Mouse (Mus musculus): ENCODE measurements around the gene Sash3. TPM values are rescaled to one million over a fixed set of nuclear protein-coding genes. Genes with fewer than 3 reads are reported as not detected.

Sash3 gene
- total RNA-seq, 1 experiment: 0.54 TPM

DNA sequence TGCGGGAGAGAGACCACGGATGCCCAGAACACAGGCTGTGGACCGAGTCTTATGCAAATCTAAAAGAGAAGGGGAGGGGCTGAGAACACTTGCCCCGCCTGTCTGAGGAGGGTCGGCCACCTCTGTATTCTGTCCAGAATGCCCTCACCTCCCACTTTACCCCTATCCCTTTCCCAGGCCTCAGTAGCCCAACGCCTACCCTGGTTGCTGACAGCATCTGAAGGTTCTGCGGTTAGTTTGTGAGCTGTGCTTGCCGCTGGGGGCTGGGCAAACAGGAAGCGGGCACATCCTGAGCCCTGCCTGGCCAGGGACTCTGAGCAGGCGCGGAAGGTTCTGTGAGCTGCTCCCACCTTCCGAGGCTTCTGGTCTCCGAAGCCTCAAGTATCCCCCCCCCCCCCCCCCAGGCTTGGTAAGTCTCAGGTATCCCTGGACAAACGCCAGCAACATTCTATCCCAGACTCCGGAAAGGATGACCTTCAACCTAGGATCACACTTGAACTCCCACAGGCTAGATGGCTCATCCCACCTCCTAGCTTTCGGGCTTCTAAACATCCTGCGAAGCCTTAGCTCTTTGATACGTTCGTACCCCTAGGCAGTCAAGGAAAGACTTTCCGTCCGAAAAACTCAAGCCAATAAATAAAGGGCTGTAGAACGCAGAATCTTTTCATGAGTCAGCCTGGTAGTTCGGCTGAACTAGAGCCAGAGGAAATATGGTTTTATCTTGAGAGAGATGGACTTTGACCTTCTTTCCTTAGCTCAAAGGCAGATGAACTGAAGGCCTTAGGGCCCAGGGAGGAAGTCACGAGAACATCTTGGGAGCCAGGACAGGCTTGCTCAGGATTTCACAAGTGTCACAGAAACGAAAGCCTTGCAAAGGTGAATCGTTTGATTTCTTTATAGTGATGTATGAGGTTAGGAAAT is 2.6 kb upstream of the Sash3 start:
- Histone ChIP-seq H3K27ac (ENCODE audit: insufficient read depth, low read depth, low read length, poor library complexity, severe bottlenecking) (no peak overlapping the region), H3K9me3 (ENCODE audit: control insufficient read depth, insufficient read depth, low read depth, low read length) (no peaks in the 10 kb centered on the region), H3K4me3 (ENCODE audit: insufficient read depth in 1 of 2, low read depth in 1 of 2, low read length in 2 of 2, poor library complexity in 1 of 2, severe bottlenecking in 1 of 2) (no peak overlapping the region), H3K36me3 (ENCODE audit: control insufficient read depth, insufficient read depth, low read length, poor library complexity, severe bottlenecking) (no peaks in the 10 kb centered on the region), H3K9ac (ENCODE audit: insufficient read depth, low read depth, low read length, poor library complexity, severe bottlenecking) (no peak overlapping the region), H3K4me1 (ENCODE audit: control insufficient read depth in 2 of 2, insufficient read depth in 2 of 2, low read length in 2 of 2, poor library complexity in 1 of 2) (peaks cover 1 to 6% of the 10 kb centered on the region in 2 experiments; a peak in 2 of 4 replicates)
- DNase-seq (ENCODE audit: low read depth, low spot score): no peak
- in situ Hi-C loops (cut with MboI; ENCODE audit: low sequenced_read_pairs in 2 of 2, unreplicated experiment in 2 of 2): no loop called here
- TF ChIP-seq HCFC1 (IDR thresholded peaks at IDR 0.05; ENCODE audit: borderline replicate concordance, insufficient read depth, low read length) (no peak), ZC3H11A (IDR thresholded peaks at IDR 0.05; ENCODE audit: borderline replicate concordance, low read depth, low read length) (no peak), ZNF384 (IDR thresholded peaks at IDR 0.05; ENCODE audit: low read depth, low read length) (no peak), CHD2 (IDR thresholded peaks at IDR 0.05; ENCODE audit: low read depth, low read length) (no peak), MAFK (IDR thresholded peaks at IDR 0.05; ENCODE audit: insufficient read depth, low read depth, low read length) (no peak)

DNA sequence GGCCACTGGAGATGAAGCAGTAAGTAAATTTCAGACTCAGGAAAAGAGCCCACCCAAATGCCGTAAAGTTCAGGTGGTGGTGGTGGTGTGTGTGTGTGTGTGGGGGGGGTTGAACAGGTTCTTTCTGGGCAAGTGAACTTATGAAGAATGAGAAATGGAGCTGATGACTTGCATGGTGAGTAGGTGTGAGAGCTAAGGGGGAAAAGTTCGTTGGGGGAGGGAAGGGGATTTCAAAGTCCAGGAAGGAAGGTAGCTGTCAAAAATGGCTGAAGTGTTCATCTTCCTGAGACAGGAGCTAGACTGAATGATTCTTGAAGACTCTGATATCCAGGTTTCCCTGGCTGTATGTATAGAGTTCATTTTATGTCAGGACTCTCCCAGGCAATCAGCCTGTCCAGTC is 990 bp downstream of the Sash3 start:
- no peak for TF ChIP-seq CHD2 (IDR thresholded peaks at IDR 0.05; ENCODE audit: low read depth, low read length)
- no peak for TF ChIP-seq ZNF384 (IDR thresholded peaks at IDR 0.05; ENCODE audit: low read depth, low read length)
- no peak for TF ChIP-seq HCFC1 (IDR thresholded peaks at IDR 0.05; ENCODE audit: borderline replicate concordance, insufficient read depth, low read length)
- no peak for TF ChIP-seq ZC3H11A (IDR thresholded peaks at IDR 0.05; ENCODE audit: borderline replicate concordance, low read depth, low read length)
- no peak for TF ChIP-seq MAFK (IDR thresholded peaks at IDR 0.05; ENCODE audit: insufficient read depth, low read depth, low read length)
- Histone ChIP-seq H3K4me3 (ENCODE audit: insufficient read depth in 1 of 2, low read depth in 1 of 2, low read length in 2 of 2, poor library complexity in 1 of 2, severe bottlenecking in 1 of 2) (no peak overlapping the region), H3K9ac (ENCODE audit: insufficient read depth, low read depth, low read length, poor library complexity, severe bottlenecking) (no peak overlapping the region), H3K36me3 (ENCODE audit: control insufficient read depth, insufficient read depth, low read length, poor library complexity, severe bottlenecking) (no peaks in the 10 kb centered on the region), H3K9me3 (ENCODE audit: control insufficient read depth, insufficient read depth, low read depth, low read length) (no peaks in the 10 kb centered on the region), H3K4me1 (ENCODE audit: control insufficient read depth in 2 of 2, insufficient read depth in 2 of 2, low read length in 2 of 2, poor library complexity in 1 of 2) (peaks cover 0 to under 1% of the 10 kb centered on the region in 2 experiments; a peak in 1 of 4 replicates), H3K27ac (ENCODE audit: insufficient read depth, low read depth, low read length, poor library complexity, severe bottlenecking) (no peak overlapping the region)
- no peak for DNase-seq (ENCODE audit: low read depth, low spot score)
- in situ Hi-C loops (cut with MboI; ENCODE audit: low sequenced_read_pairs in 2 of 2, unreplicated experiment in 2 of 2): no loop called here

DNA sequence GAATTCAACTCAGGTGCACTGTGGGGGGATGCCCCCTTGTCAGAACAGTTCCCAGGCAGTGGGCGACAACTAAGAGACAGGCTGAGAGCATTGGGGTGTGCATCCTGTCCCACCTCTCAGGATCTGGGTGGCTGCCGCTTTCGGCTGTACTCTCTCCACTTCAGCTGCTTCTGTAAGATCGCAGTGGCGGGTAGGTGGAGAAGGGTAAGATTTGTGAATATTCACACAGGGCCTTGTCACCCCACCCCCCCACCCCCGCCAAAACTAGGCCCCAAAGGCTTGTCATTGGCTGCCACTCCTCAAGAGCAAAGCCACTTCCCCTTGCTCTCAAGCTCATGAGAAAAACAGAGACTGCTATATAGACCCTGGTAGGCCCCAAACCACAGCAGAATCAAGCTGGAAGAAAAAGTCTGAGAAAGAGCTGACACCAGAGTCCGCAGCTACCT is 1.5 kb downstream of the Sash3 start:
- in situ Hi-C loops (cut with MboI; ENCODE audit: low sequenced_read_pairs in 2 of 2, unreplicated experiment in 2 of 2): no loop called here
- Histone ChIP-seq H3K27ac (ENCODE audit: insufficient read depth, low read depth, low read length, poor library complexity, severe bottlenecking) (no peak overlapping the region), H3K4me1 (ENCODE audit: control insufficient read depth in 2 of 2, insufficient read depth in 2 of 2, low read length in 2 of 2, poor library complexity in 1 of 2) (peaks cover 0 to 3% of the 10 kb centered on the region in 2 experiments; a peak in 1 of 4 replicates), H3K9ac (ENCODE audit: insufficient read depth, low read depth, low read length, poor library complexity, severe bottlenecking) (no peak overlapping the region), H3K36me3 (ENCODE audit: control insufficient read depth, insufficient read depth, low read length, poor library complexity, severe bottlenecking) (no peaks in the 10 kb centered on the region), H3K9me3 (ENCODE audit: control insufficient read depth, insufficient read depth, low read depth, low read length) (no peaks in the 10 kb centered on the region), H3K4me3 (ENCODE audit: insufficient read depth in 1 of 2, low read depth in 1 of 2, low read length in 2 of 2, poor library complexity in 1 of 2, severe bottlenecking in 1 of 2) (no peak overlapping the region)
- DNase-seq (ENCODE audit: low read depth, low spot score): no peak
- TF ChIP-seq MAFK (IDR thresholded peaks at IDR 0.05; ENCODE audit: insufficient read depth, low read depth, low read length): no peak
- no peak for TF ChIP-seq CHD2 (IDR thresholded peaks at IDR 0.05; ENCODE audit: low read depth, low read length)
- no peak for TF ChIP-seq ZC3H11A (IDR thresholded peaks at IDR 0.05; ENCODE audit: borderline replicate concordance, low read depth, low read length)
- no peak for TF ChIP-seq HCFC1 (IDR thresholded peaks at IDR 0.05; ENCODE audit: borderline replicate concordance, insufficient read depth, low read length)
- no peak for TF ChIP-seq ZNF384 (IDR thresholded peaks at IDR 0.05; ENCODE audit: low read depth, low read length)

DNA sequence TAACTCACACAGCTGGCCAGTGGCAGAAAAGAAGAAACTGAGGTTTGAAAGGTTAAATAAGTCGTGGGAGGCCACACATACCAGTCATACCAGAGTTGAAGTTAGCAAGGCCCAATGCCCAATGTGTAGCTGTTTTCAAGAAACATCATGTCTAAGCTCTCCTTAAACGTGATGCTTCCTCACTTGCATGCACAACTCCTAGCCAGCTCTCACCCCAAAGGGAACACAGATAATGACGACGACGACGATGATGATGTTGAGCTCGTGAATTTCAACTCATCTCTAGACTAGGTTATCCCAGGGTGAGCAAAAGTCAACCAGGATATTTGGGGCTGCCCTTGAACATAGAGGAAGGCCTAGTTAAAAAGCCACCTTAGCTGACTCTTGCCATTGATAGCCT is 5.9 kb downstream of the Sash3 start:
- Histone ChIP-seq H3K4me1 (ENCODE audit: control insufficient read depth in 2 of 2, insufficient read depth in 2 of 2, low read length in 2 of 2, poor library complexity in 1 of 2) (peaks cover 0 to 3% of the 10 kb centered on the region in 2 experiments; a peak in 1 of 4 replicates), H3K4me3 (ENCODE audit: insufficient read depth in 1 of 2, low read depth in 1 of 2, low read length in 2 of 2, poor library complexity in 1 of 2, severe bottlenecking in 1 of 2) (no peak overlapping the region), H3K9ac (ENCODE audit: insufficient read depth, low read depth, low read length, poor library complexity, severe bottlenecking) (no peak overlapping the region), H3K27ac (ENCODE audit: insufficient read depth, low read depth, low read length, poor library complexity, severe bottlenecking) (no peak overlapping the region), H3K36me3 (ENCODE audit: control insufficient read depth, insufficient read depth, low read length, poor library complexity, severe bottlenecking) (no peaks in the 10 kb centered on the region), H3K9me3 (ENCODE audit: control insufficient read depth, insufficient read depth, low read depth, low read length) (no peaks in the 10 kb centered on the region)
- in situ Hi-C loops (cut with MboI; ENCODE audit: low sequenced_read_pairs in 2 of 2, unreplicated experiment in 2 of 2): no loop called here
- TF ChIP-seq CHD2 (IDR thresholded peaks at IDR 0.05; ENCODE audit: low read depth, low read length) (no peak), ZNF384 (IDR thresholded peaks at IDR 0.05; ENCODE audit: low read depth, low read length) (no peak), HCFC1 (IDR thresholded peaks at IDR 0.05; ENCODE audit: borderline replicate concordance, insufficient read depth, low read length) (no peak), MAFK (IDR thresholded peaks at IDR 0.05; ENCODE audit: insufficient read depth, low read depth, low read length) (no peak), ZC3H11A (IDR thresholded peaks at IDR 0.05; ENCODE audit: borderline replicate concordance, low read depth, low read length) (no peak)
- no peak for DNase-seq (ENCODE audit: low read depth, low spot score)
